Mouse (Mus musculus) v-Abl transformed pro-B cells (cell line): Measurements from ENCODE around the gene Tln1.
"Not testable (repeated sequence)": the region's sequence is repeated elsewhere in the genome, so short reads cannot be mapped to it uniquely, and the experiment has no call there.

Source experiments
- in situ Hi-C, 2 experiments: fragments of 400-800 bp; cut with MboI; formaldehyde crosslinking; loops; one replicate each; pipeline ENCODE4 v1.15.1; 2025; ENCODE audit not compliant: unreplicated experiment in 2 of 2

The Tln1 gene

DNA sequence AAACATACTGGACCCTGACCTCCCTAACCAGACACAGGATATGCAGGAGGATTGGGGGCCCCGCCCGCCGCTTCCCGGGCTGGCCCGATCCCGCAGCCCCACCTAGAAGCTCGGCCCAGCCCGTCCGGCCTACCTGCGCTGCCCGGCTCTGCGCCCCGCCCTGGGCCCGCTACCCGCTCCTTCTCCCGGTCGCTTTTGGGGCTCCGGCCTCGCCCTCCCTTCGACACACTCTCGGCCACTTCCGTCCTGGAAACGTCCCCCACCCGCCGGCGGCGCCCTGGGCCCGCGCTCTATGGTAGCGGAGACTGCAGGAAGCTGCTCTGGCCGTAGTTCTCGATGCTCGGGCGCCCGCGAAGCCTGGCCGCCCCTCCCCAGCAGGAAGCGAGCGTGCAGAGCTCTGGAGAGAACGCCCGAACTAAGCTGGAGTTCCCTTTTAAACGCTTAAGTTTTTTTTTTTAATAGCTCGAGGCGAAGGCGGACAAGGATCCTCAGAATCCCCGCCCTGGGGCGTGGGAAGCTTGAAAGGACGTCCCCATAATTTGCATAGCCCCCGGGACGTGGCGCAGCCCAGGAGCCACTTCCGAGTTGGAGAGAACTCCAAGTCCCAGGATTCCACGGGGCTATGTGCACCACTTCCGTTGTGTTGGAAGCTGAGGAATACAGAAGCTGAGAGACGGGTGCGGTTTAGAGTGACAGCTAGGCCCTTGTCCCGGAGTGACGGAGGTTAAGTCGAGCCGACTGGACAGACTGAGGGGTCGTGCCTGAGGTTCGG lies at the start of gene Tln1, which contains the start of gene Creb3:
Gene Tln1, minus strand, starts transcription at position 695 of the 772 bp plus-strand sequence.
Gene Creb3, plus strand, starts transcription at position 336 of the 772 bp plus-strand sequence.
- in situ Hi-C loops: loop anchor here (5.0 to 10.0 kb wide), 4 partner anchors 77 to 520 kb away; partner anchors contain the start of genes Sit1 (in 2 of the 2) and Fam214b (in 1 of the 2)

DNA sequence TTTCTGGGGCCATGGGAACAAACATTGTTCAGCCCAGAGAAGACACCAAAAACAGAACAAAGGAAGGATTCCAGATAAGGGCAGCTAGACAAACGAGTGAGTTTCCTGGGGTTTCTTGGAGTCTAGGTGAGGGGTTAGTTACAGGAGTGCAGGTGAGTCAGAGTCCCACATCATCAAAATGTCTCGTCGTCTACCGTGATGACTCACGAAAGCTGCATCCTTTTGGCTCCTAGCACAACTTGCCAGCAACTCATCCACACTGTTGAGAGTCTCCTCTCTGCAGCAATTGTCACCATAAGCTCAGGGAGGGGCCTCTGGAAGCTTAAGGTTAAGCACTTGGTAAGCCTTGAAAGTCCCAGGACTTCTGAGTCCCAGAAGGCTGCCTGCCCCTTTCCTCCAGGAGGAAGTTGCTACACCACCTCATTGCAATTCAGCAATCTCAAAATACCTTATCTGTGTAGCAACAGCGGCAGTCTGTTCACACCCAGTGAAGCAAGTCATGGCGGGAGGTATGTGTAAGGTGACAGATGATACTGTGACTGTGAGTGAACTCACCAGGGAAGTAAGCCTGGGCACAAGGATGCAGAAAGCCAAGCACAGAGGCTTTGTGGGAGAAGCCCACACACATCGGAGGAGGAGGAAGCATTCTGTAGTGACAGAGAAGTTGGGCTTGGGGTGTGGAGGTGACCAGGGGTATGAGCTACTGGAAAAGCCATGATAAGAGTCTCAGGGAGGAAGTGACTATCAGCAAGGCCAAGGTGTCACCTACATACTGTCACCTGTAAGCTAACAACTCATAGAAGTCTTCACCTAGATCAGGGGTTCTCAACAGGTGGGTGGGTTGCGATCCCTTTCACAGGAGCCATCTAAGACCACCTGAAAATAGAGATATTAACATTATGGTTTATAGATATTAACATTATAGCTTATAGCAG lies 42.5 kb upstream of the Tln1 start:
- in situ Hi-C loops: loop anchor here in 1 of 2 experiments (25.0 kb wide), 1 partner anchor 257 kb away; the partner anchor contains the start of gene Olfr155

DNA sequence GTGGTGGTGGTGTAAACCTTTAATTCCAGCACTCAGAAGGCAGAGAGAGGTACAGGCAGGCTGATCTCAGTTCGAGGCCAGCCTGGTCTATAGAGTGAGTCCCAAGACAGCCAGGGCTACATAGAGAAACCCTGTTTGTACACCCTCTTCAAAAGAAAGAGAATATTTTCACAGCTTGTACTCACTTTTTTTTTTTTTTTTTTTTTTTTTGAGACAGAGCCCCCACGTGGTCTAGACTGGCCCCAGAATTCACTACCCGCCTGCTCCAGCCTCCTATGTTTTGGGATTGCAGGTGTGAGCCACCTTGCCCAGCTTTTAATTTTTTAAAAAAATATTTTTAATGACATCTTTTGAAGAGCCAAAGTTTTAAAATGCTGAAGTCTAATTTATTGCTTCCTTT lies 41.6 kb upstream of the Tln1 start:
- in situ Hi-C loops: loop anchor here in 1 of 2 experiments (25.0 kb wide), 1 partner anchor 258 kb away; the partner anchor contains the start of gene Olfr155

DNA sequence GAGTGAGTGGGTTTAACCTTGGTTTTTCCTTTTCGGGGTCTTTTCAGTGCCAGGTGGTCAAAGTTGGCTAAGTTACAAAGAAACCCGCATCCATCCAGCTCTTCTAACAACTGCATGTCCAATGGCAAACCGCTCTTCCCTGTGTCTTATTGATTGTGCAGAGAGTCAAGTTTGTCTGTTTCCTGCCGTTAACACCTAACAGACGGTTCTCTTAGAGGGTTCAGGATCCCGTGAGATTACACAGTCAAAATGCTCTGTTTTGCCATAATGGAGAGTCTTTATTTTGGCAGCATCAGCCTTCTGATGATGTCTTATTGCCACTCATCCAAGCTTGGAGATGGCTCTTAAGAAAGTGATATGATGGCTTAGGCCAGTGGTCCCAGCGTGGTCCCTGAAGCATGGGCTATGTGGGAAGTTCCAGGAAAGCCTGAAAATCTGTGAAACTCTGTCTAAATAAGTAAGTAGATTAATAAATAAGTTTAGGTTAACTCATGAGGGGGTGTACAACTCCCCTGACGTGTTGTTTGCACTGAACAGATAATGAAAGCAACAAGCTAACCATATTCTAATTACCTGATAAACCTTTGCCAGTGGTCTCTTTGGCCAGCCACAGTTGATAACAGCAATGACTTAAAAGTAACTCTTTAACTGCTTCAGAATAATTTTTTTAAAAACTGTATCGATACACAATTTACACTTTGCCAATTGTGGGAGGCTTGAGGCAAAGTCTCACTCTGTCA lies 37.9 kb upstream of the Tln1 start:
- in situ Hi-C loops: loop anchor here in 1 of 2 experiments (25.0 kb wide), 1 partner anchor 262 kb away; the partner anchor contains the start of gene Olfr155

DNA sequence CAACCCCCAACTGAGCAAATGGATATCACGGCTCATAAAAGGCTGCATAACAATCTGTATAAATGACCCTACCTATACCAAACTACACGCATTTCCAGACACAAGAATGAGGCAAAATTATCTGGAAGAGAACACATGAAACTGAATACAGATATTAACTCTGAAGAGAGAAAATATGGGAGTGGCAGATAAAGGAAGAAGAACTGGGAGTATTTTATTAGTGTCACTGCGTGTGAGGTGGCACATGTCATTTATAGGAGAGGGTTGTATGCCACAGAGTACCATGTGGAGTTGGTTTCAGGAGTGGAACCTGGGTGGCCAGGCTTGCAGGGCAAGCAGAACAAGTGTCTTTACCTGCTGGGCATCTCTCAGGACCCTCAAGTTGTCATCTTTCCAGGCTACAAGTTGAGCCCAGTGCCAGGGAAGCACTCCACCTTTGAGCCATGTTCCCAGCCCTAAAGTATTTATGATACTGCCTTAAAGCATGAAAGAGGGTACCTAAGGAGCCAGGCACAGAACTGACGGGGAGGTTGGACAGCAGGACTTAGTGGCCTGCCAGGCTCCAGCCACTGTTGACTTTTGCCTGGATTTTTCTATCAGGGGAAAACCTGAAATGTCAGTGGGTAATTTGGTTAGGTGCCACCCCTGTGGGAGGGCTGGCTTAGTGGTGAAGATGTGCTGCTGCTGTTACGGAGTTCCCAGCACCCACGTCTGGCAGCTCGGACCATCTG lies 36.3 kb upstream of the Tln1 start:
- in situ Hi-C loops: no loop called here

DNA sequence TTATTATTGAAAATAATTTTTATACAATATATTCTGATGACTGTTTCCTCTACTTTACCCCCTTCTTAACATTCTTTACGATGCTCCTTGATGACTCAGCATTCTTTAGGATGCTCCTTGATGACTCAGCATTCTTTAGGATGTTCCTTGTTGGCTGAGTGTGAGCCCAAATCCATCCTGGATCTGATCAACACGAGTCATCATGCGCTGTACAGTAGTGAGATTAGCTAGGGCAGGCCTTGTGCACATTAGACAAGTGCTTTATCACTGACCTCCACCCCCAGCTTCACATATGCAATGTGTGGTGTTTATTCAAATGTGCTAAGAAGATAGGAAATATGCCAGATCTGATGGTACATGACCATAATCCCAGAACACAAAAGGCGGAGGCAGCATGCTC lies 35.7 kb upstream of the Tln1 start:
- in situ Hi-C loops: no loop called here

DNA sequence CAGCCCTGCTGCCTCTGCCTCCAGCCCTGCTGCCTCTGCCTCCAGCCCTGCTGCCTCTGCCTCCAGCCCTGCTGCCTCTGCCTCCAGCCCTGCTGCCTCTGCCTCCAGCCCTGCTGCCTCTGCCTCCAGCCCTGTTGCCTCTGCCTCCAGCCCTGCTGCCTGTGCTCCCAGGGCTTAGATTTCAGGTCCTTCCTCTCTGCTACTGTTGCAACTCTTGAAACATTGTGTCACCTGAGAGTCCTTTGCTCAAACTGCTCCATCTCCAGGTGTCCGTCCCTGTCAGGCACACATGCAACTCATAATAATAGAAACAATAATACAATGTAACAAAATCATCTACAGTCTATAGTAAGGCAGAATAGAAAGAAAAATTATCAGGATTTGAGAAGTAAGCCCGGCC lies 34.1 kb upstream of the Tln1 start:
- in situ Hi-C loops: not testable (repeated sequence)

DNA sequence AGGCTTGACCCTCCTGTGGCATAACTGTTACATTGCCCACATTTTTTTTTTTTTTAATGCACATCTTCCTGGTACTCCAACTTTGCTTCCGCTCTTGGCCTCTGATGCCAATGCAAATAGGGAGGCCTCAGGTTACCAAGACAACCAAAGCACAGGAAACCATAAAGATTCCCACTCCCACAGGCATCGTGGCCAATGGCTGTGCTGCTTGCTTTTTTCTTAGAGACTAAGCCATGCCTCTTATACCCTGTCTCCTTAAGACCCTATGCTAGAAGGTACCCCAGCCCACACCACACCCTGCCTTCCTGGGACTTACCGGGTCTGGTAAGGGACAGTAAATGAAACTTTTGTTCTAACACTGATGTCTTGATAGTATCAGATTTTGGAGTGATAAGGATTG lies 31.0 kb upstream of the Tln1 start:
- in situ Hi-C loops: no loop called here

DNA sequence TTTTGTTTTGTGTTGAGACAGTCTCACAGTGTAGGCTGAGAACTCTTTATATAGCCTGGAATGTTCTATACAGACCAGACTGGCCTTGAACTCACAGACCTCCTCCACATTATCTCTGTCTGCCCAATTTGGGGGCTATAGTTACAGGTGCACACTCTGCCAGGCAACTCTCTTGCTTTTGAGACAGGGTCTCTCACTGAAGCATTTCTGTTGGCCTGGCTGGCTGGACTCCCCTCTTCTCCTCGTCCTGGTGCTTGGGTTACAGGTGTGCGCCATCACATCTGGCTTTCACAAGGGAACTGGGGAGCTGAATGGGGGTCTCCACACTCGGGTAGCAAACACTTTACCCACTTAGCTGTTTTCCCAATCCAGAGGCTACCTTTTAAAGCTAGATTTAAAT lies 29.5 kb upstream of the Tln1 start:
- in situ Hi-C loops: no loop called here

DNA sequence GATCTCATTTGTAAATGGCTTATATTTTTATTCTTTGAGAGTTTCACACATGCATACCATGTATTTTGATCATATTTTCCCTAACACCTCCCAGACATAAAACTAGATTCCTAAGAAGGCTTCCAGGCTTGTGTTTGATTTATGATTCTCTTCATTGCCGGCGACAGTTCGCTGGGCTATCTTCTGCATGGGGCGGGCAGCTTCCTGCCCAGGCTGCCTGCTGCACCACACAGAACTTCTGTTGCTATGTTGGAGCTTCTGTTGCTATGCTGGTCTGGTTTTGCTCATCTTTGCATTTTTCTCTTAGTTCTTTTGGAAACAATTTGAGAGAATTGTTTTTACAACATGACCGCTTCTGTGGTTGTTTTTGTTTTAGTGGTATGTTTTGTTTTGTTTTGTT lies 29.1 kb upstream of the Tln1 start:
- in situ Hi-C loops: no loop called here

DNA sequence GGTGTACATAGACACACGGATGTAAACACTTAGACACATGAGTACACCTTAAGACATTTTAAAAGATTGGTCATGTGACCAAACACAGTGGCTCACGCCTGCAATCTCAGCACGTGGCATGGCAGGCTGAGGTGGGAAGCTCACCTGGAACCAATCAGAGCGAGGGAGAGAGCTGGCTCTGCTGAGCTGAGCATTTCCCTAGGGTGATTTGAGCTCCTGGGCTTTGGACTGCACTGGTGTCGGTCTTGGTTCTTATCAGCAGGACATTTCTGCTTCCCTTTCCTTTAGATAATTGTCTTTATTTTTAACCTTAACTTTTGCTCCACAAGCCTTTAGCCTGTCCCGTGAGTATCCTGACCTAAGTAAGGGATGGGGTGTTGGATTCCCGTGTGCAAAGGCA lies 25.2 kb upstream of the Tln1 start:
- in situ Hi-C loops: no loop called here

DNA sequence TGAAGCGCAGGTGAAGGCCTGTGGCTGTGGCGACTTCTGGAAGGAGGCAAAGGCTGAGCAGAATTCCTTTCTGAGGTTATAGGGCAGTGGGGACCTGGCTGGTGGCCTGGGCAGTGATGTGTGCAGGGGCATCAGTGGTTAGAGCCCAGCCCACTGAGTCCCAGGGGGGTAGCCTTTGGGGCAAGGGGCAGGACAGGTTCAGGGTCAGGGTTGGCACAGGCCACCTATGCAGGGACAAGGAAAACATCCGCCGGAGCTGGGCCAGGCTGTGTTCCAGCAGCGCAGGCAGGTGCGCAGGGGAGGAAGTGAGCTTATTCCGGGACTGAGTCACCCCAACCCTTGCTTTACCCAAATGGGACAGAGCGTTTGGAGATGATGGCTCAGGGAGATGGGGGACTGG lies 23.9 kb upstream of the Tln1 start:
- in situ Hi-C loops: no loop called here

DNA sequence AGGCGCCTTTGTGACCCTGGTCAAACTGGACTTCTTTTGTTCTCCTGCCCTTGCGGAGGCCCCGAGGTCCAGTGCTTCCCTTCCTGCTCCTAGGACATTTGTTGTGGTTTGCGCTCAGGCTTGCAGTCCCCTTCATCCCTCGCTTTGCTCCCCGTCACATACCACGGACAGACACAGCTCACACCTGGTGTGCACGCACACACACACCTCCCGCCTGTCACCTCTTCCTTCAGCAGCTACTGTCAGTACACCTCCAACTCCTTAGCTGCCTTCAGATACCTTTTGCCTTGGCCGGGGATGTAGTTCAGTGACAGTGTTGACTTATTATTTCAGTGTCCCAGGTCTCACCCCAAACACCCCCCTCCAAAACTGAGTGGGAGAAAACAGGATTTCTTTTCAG lies 23.2 kb upstream of the Tln1 start:
- in situ Hi-C loops: no loop called here

DNA sequence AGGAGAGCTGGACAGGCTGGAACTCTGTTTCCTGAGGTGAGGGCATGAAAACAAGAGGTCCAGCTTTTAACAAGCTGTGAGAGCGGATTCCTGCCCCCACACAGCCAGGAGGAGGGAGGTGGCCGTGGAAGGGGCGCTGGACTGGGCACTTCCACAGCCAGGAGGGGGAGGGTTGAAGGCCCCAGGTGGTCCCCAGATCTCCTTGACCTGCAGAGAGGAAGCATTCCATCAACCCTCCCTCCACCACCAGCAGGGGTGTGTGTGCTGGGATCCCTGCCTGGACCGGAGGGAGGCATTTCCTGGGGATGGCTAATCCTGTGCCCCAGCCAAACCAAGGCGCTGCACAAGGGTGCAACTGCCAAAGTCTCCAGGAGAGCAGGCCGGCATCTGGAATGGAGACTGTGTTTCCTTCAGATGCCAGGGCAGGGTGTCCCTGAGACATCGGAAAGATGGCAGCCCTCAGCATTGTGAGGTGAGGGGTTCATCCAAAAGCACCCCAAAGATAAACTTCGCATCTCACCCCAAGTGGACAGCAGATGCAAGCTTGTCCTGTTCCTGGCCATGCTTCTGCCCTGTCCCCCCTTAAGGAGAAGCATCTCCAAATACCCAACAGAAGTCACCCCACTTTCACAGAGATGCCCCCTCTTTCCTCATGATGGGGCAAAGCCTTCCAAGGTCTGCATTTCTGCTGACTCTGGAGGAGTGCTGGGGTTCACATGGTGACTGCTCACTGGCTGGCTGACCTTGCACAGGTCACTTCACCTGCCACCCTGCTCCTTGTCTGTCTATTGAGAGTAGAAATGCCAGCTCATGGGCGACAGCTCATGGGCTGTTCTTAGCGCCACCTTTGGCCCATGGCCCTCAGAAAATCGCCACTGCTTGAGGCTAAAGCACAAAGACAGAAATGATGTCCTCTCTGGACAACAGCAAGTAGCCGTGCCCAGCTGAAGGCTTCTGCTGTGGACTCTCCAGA lies 22.2 kb upstream of the Tln1 start, which contains the start of gene Msmp:
Gene Msmp, minus strand, starts transcription at position 51 of the 973 bp plus-strand sequence.
- in situ Hi-C loops: no loop called here

DNA sequence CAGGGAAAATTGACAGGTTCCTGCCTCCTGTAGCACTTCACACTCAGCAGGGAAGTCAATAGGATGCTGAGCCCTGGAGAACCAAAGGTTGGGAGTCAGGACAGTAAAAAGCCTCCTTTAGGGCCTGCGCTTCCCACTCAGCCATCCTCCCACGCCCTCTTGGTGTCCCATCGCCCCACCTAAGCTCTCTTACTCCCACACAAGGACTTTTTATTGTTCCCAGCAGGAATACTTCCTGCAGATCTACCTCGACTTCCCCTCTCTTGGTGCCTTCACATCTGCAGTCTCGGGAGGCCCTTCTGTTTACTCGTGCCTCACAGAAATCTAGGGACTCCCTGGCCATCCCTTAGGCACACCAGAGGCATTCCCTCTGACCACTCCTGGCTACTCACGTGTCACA lies 20.9 kb upstream of the Tln1 start:
- in situ Hi-C loops: no loop called here

DNA sequence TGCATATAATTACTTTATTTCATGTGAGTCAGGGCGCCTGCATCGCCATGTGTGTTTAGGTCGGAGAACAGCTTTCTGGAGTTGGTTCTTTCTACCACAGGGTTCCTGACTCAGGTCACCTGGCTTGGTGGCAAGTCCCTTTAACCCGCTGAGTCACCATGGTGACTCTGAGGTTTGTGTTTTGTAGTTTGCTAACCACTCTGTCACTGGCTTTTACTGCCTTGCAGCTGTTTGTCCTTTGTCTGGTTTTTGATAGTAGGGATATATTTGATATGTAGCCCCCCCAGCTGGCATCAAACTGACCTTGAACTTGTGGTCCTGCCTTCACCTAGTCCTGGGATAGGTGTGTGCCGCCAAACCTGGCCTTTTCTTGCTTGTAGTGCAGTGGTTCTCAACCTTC lies 19.8 kb upstream of the Tln1 start:
- in situ Hi-C loops: no loop called here

DNA sequence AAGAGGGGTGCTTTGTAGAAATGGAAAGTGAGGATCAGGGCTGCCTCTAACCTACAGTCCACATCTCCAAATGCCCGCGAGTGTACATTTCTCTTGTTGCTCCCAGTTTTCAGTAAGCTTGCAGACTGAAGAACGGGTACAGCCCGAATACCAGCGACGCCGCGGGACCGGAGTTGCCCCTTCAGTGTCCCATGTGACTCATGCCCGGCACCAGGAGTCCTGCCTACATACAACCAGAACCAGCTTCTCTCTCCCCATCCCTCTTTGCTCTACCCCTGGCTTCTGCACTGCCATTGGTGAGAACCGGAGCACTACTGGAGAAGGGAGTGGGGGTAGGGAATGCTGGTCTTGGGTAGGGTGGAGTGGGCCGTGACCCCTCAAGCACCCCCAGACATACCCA lies 18.9 kb upstream of the Tln1 start:
- in situ Hi-C loops: no loop called here

DNA sequence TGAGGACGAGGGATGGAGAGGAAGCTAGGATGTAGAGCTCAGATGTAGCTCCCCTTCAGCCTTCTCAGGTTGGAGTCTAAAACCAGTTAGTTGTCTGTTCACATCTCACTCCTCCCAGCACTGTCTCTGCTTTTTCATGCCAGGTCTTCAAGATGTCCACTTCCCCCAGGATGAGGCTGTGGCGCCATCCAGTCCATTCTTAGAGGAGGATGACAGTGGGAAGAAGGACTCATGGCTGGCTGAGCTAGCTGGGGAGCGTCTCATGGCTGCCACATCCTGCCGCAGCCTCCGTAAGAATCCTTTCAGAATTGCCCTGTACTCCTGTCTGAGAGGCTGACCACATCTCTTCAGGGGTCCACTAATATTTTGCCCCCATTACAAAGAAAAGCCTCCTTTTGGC lies 18.2 kb upstream of the Tln1 start:
- in situ Hi-C loops: no loop called here

DNA sequence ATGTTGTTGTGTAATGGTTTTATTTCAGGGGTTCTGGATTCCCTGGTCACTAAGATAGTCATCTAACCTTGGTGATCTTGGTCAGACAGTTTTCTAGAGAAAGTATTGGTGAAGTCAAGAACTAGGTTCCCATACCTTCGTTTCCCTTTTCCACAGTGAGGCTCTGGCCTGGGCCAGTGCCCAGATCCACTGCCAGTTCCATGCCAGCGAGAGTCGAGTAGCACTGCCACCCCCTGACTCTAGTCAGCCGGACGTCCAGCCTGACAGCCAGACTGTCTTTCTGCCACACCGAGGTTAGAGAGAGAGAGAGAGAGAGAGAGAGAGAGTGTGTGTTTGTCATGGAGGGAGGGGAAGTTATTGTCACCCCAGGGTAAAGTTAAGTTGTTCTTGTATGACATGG lies 17.2 kb upstream of the Tln1 start:
- in situ Hi-C loops: no loop called here
